Mouse (Mus musculus) heart, postnatal 36 days (tissue): ENCODE measurements around the gene Ccdc151. TPM values are rescaled to one million over a fixed set of nuclear protein-coding genes. Genes with fewer than 3 reads are reported as not detected.

Source experiments
- DNase-seq, 2 experiments: peaks; one replicate each; pipeline ENCODE4 v3.0.0; 2021 to 2022
- intact Hi-C: fragments of 180-260 bp; cut with DNase I; formaldehyde crosslinking; loops from one replicate; pipeline ENCODE4 v1.15.1; 2025
- total RNA-seq, 2 experiments: library from RNA; stranded (reverse); gene quantifications; 2 replicates each; pipeline ENCODE4 v1.2.3; 2021

Gene Ccdc151
- total RNA-seq, 2 experiments from 2014 or later: not detected

- intact Hi-C loops: loop anchor here (2.0 kb wide), 1 partner anchor 34 kb away; the partner anchor contains the start of genes Ccdc159 and Tmem205
- DNase-seq: no peak
Measured at GRCm38 (mm10) chr9:21960558-21961208, 41.8 kb downstream of the Ccdc151 start.

DNA sequence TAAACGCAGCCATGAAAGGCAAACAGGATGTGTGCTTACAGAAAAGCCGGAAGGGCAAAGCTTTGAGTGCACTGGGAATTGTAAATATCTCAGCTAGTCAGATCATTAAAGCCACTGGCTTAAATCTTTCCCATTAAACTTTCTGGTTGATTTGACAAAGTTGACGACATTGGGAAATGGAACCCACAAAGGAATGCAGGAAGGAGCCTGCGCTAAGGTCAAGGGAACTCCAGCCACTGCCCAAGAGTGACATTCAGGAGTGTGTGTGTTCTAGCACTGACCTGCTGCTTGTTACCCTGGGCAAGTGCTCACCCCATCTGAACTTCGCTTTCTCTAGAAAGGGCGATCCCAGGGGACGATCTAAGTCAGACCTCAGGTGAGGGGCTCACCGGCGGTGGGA is 42.3 kb downstream of the Ccdc151 start:
- DNase-seq: no peak
- intact Hi-C loops: loop anchor here (2.0 kb wide), 1 partner anchor 33 kb away; the partner anchor contains the start of genes Ccdc159 and Tmem205

DNA sequence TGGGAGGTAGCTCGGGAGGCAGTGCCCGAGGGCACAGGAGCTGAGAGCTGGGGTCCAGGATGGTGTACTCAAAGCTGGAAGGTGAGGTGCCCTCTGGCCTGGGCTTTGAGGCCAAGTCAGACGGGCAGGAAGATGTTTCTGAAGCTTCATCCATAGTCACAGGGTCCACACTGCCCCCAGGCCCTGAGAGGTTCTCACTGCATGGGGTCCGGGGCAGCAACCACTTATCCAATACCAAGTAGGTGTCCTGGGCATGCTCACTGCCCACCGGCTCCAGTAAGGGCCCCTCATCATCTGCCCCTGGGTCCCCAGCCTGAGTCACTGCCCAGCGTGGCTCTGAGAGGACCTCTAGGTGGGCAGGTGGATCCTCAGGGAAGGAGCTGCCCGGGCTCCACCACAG is 43.2 kb downstream of the Ccdc151 start:
- no peak for DNase-seq
- intact Hi-C loops: no loop called here

DNA sequence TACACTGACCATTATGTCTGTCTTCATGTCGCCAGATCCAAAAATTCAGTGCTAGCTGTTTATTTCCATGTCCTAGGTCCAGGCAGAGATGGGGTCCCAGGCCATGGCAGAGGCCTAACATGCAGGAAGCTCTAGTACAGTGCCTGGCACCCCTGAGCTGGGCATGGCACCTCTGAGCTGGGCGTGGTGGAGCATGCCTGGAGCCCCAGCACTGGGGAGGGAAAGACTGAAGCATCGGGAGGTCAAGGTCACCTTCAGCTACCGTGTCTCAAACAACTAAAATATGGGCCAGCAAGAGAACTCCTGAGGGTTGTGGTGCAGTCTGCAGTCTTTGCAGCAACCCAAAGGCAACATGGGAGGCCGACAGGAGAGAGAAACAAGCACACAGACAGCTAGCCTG is 44.1 kb downstream of the Ccdc151 start:
- intact Hi-C loops: no loop called here
- DNase-seq: no peak

- DNase-seq: peak; percentile 99 to 100
- intact Hi-C loops: no loop called here
Measured at GRCm38 (mm10) chr9:21955570-21956281, 46.7 kb downstream of the Ccdc151 start, which contains the start of gene Swsap1. Gene Swsap1 (plus strand): TSS chr9:21955755.

DNA sequence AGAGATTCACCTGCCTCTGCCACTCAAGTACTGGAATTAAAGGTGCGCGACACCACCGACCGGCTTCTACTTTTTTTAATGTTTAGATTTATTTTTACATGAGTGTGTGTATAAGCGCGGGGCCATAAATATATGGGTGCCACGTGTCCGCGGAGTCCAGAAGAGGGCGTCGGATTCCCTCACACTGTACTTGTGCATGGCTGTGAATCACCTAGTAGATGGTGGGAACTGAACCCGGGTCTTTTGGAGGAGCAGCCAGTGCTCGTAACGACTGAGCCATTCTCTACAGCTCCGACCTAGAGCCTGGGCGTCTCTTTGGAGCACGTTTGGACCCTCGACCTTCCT is 47.2 kb downstream of the Ccdc151 start:
- intact Hi-C loops: no loop called here
- DNase-seq: no peak

- intact Hi-C loops: loop anchor here (5.0 kb wide), 1 partner anchor 37 kb away; the partner anchor contains the start of gene Rab3d
- DNase-seq: no peak
Measured at GRCm38 (mm10) chr9:21954635-21955034, 47.8 kb downstream of the Ccdc151 start.

DNA sequence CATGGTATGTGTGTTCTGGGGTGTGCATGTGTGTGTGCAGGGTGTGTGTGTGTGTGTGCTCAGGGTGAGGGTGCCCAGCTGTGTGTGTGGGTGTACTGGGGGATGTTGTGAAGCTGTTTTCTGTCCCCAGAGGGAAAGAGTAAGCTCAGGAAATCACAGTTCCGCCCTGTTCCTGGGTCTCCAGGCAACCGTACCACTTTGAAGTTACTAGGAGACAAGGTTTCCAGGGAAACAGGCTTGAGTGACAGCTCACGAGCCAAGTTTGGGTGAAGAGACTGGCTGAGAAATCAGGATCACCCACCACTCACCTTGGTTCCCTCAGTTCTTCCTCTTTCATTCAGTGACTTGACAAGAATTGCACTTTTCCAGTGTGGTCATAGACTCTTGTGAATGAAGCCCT is 48.8 kb downstream of the Ccdc151 start:
- intact Hi-C loops: loop anchor here (2.0 to 5.0 kb wide), 2 partner anchors 23 to 36 kb away; partner anchors contain the start of gene Rab3d
- DNase-seq: no peak

DNA sequence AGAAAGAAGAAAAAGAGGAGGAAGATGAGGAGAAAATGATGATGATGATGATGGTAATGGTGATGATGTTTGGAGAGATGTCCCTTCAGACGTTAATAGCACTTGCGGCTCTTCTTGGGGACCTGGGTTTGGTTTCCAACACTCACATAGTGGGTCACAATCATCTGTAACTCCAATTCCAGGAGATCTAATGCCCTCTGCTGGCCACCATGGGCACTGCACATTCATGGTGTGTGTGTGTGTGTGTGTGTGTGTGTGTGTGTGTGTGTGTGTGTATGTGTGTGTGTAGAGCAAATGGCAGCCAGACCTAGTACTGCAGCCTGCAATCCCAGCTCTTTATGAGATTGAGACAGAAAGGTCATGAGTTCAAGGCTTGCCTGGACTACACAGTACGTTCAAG is 50.5 kb downstream of the Ccdc151 start:
- DNase-seq: no peak
- intact Hi-C loops: loop anchor here (2.0 to 5.0 kb wide), 2 partner anchors 21 to 35 kb away; partner anchors contain the start of gene Rab3d

DNA sequence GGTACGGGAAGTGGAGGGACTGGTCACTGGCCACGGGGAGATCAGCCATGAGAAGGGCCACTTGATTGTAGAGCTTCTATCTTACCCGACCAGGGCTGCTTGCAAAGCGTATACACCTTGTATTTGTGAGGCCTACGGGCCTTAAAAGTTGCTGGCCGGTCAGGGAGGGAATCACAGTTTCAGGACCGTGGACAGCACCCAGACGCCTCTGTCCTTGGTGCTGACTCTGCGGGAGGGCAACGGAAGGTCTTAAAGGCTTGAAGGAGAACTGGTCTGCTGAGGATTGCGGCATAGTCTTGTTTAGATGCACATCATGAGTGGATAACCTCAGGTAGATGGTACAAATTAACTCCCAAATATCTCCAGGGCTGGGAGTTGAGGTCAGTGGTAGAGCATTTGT is 52.1 kb downstream of the Ccdc151 start:
- intact Hi-C loops: loop anchor here (5.0 kb wide), 1 partner anchor 33 kb away; the partner anchor contains the start of gene Rab3d

GRCm38 (mm10) chr9:21948790-21949189 is 53.6 kb downstream of the Ccdc151 start:
- DNase-seq: no peak
- intact Hi-C loops: no loop called here

More for the DNA sequence above, 52.1 kb downstream of the Ccdc151 start:
- peak; percentile 84 to 88 for DNase-seq

DNA sequence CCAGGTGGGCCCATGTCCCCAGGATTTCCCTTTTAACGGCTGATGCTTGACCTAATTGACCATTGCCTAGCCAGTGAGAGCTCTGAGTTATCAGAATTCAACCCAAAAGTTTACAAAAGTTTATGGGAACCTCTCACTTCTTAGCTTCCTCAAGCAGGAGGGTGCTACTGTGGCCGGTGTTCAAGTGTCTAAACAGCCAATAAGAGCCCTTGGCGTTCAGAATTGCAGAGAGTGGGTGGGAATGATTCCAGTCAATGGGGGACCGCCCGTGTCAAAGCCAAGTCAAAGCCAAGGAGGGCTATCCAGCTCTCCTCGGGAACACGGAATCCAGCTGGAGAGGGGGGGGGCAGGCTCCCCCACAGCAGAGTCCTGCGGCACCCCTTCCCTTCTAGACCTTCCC is 54.3 kb downstream of the Ccdc151 start:
- no peak for DNase-seq
- intact Hi-C loops: no loop called here

- intact Hi-C loops: no loop called here
- DNase-seq: no peak
Measured at GRCm38 (mm10) chr9:21947540-21948130, 54.8 kb downstream of the Ccdc151 start.

GRCm38 (mm10) chr9:21944267-21944666 is 58.2 kb downstream of the Ccdc151 start:
- intact Hi-C loops: no loop called here
- no peak for DNase-seq

DNA sequence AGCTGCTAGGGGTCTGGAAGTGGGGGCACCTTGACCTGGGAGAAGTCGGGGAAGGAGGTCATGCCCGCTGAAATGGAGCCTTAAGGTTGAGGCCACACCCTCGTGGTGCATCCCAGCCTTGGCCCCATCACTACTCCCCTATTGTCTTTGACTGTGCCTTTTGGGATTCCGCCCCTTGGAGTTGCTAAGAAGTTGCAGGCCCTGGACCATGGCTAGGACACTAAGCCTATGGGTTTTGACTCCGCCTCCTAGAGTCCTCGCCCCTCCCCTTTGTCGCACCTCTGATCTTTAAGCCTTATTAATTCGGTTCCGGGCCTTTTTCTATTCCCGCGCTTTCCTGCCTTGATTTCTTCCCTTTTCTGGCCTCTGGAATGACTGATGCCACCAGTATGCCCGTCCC is 58.8 kb downstream of the Ccdc151 start:
- intact Hi-C loops: no loop called here
- DNase-seq: no peak

DNA sequence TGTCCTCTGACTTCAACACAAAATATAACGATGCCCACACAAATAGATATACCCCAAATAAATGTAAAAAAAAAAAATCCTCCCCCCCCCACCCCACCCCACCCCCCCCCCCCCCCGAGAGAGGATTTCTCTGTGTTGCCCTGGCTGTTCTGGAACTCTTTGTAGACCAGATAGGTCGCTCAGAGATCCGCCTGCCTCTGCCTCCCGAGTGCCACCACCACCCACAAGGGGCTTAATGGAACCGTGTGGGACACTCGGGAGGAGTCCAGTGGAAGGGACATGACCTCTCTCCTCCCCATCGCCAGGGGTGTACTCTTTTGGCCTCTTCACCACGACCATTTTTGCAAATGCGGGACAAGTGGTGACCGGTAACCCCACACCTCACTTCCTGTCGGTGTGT is 59.4 kb downstream of the Ccdc151 start:
- intact Hi-C loops: no loop called here
- no peak for DNase-seq

Other genes with a start within 250 kb of the Ccdc151 start
- 1 to 10 TPM; 4.4 to 4.6 TPM for gene Spc24, start 242.3 kb downstream of the Ccdc151 start, total RNA-seq
- 10 to 100 TPM; 50.5 to 54.2 TPM for gene Kank2, start 203.9 kb downstream of the Ccdc151 start, total RNA-seq
- not detected for gene Angptl8, start 167.1 kb downstream of the Ccdc151 start, total RNA-seq
- 10 to 100 TPM; 31.0 to 39.1 TPM for gene Dock6, start 150.0 kb downstream of the Ccdc151 start, total RNA-seq
- 10 to 100 TPM; 12.4 to 13.4 TPM for gene Rab3d, start 84.4 kb downstream of the Ccdc151 start, total RNA-seq
- 1 to 10 TPM; 2.1 to 2.5 TPM for gene Ccdc159, start 75.2 kb downstream of the Ccdc151 start, total RNA-seq
- 10 to 100 TPM; 57.0 to 58.5 TPM for gene Tmem205, start 75.1 kb downstream of the Ccdc151 start, total RNA-seq
- 1 to 10 TPM; 1.7 to 2.7 TPM for gene Plppr2, start 65.6 kb downstream of the Ccdc151 start, total RNA-seq
- 1 to 10 TPM; 5.8 to 8.0 TPM for gene Swsap1, start 46.9 kb downstream of the Ccdc151 start, total RNA-seq
- 1 to 10 TPM; 1.4 to 2.2 TPM for gene Epor, start 39.1 kb downstream of the Ccdc151 start, total RNA-seq
- 1 to 10 TPM; 2.8 to 3.4 TPM for gene Rgl3, start 13.2 kb downstream of the Ccdc151 start, total RNA-seq
- gene Prkcsh, start 172 bp upstream of the Ccdc151 start, total RNA-seq: 10 to 100 TPM; 66.4 to 67.5 TPM
- gene Elavl3, start 49.4 kb upstream of the Ccdc151 start, total RNA-seq: under 1 TPM; 0.05 to 0.11 TPM
- gene Gm49318, start 68.6 kb upstream of the Ccdc151 start, total RNA-seq: not detected
- gene Zfp653, start 68.7 kb upstream of the Ccdc151 start, total RNA-seq: 1 to 10 TPM; 4.4 to 5.2 TPM
- gene Ecsit, start 82.8 kb upstream of the Ccdc151 start, total RNA-seq: 100 to 1,000 TPM; 103 to 106 TPM
- 1 to 10 TPM; 7.3 to 8.8 TPM for gene Cnn1, start 96.6 kb upstream of the Ccdc151 start, total RNA-seq
- 10 to 100 TPM; 37.1 to 37.8 TPM for gene Elof1, start 114.5 kb upstream of the Ccdc151 start, total RNA-seq
- gene Acp5, start 133.1 kb upstream of the Ccdc151 start, total RNA-seq: 1 to 10 TPM; 1.6 to 2.3 TPM
- gene Pigyl, start 154.2 kb upstream of the Ccdc151 start, total RNA-seq: 10 to 100 TPM; 48.3 to 52.6 TPM
- gene Zfp872, start 185.5 kb upstream of the Ccdc151 start, total RNA-seq: under 1 TPM in 1 of 2 experiments, not detected in 1; 0.22 TPM
- 10 to 100 TPM; 33.4 to 33.7 TPM for gene Zfp809, start 223.1 kb upstream of the Ccdc151 start, total RNA-seq